In the genomic region with DNA sequence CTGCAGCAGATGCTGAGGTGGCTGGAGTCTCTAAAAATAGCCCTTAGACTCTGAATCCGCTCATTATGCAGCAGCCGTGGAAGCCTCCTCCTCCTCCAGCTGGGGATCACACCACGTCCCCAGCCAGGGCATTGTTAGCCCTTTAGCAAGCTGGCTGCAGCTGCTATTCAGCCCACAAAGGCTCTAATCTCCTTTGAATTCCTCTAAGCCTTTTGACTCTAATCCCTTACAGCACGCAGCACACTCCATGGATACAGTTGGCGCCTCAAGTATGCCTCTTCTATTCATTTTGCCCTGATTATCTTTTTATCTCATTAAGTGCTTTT, we compare ENCODE assay signal across 8 mouse cellular contexts.
DNase-seq lines count a peak whose midpoint lies in the region; ATAC-seq and TF ChIP-seq lines count a peak whose summit lies in the region.

No protein-coding gene starts in this region.

- peak; percentile 93 for ATAC-seq in forebrain, postnatal 0 days
- ATAC-seq in neural tube, embryonic 15.5 days (ENCODE audit: low FRiP score), result peak; percentile 80
- no peak for ATAC-seq in erythroblast, adult 5-6 weeks (replicated peaks; ENCODE audit: low FRiP score, poor library complexity, severe bottlenecking)

- H3K4me1 ChIP-seq in forebrain, postnatal 0 days (ENCODE audit: insufficient read depth), result peaks cover 6% of the 10 kb centered on the region; the same call in 1 of the 2 replicates
- H3K4me1 ChIP-seq in neural tube, embryonic 15.5 days, result peaks cover 28% of the 10 kb centered on the region

- TF ChIP-seq CTCF in forebrain, postnatal 0 days (IDR thresholded peaks at IDR 0.05; ENCODE audit: low read depth), result no peak

- H3K9ac ChIP-seq in forebrain, postnatal 0 days, result 0 out of 2 replicates have a peak overlapping the region, but pooled peaks have one; percentile 19
- peak overlapping the region; percentile 30; the same call in 1 of the 2 replicates for H3K9ac ChIP-seq in neural tube, embryonic 15.5 days (replicated peaks)

- no peaks in the 10 kb centered on the region for H3K27me3 ChIP-seq in forebrain, postnatal 0 days (ENCODE audit: insufficient read depth, low read length)
- H3K27me3 ChIP-seq in neural tube, embryonic 15.5 days (replicated peaks), result no peaks in the 10 kb centered on the region

- peak overlapping the region; percentile 75 for H3K27ac ChIP-seq in forebrain, postnatal 0 days (ENCODE audit: low read depth, low read length)
- H3K27ac ChIP-seq in neural tube, embryonic 15.5 days (replicated peaks), result peak overlapping the region; percentile 76

- no peaks in the 10 kb centered on the region for H3K36me3 ChIP-seq in forebrain, postnatal 0 days (ENCODE audit: insufficient read depth)
- H3K36me3 ChIP-seq in neural tube, embryonic 15.5 days, result no peaks in the 10 kb centered on the region

- 7% methylated on average over 5 of the region's 5 CpGs for WGBS in forebrain, postnatal 0 days
- 7% methylated on average over 5 of the region's 5 CpGs for WGBS in neural tube, embryonic 15.5 days

- H3K9me3 ChIP-seq in forebrain, postnatal 0 days (ENCODE audit: low read length), result no peaks in the 10 kb centered on the region
- no peaks in the 10 kb centered on the region for H3K9me3 ChIP-seq in neural tube, embryonic 15.5 days (replicated peaks)

- H3K4me3 ChIP-seq in forebrain, postnatal 0 days (ENCODE audit: low read depth, low read length), result no peak overlapping the region
- no peak overlapping the region for H3K4me3 ChIP-seq in neural tube, embryonic 15.5 days (replicated peaks)

- DNase-seq in right cerebral cortex, adult 18-20 months, result peak; percentile 47
- DNase-seq in right cerebral cortex, postnatal 14 days, result no peak
- DNase-seq in forebrain, postnatal 0 days, result peak; percentile 74
- peak; percentile 57 to 67 for DNase-seq in kidney, postnatal 4 days
- no peak for DNase-seq in B cell, adult 2 months
- DNase-seq in cerebellum, postnatal 25 days, result no peak

- H3K4me2 ChIP-seq in forebrain, postnatal 0 days (ENCODE audit: low read depth), result no peak overlapping the region
- H3K4me2 ChIP-seq in neural tube, embryonic 15.5 days, result peak overlapping the region; percentile 19; the same call in 1 of the 2 replicates

Comparison
In these comparisons a context has a peak if more than half of its experiments do, and no peak if none do; other contexts are left out.
1. DNase-seq: peak in right cerebral cortex, adult 18-20 months (single experiment), forebrain, postnatal 0 days (single experiment) and kidney, postnatal 4 days (2 of 2); none in right cerebral cortex, postnatal 14 days (single experiment), B cell, adult 2 months (0 of 2) and cerebellum, postnatal 25 days (0 of 2).